Mouse (Mus musculus) B cell, adult 2 months (primary cell): Measurements from ENCODE around the gene Axl.
"Not testable (repeated sequence)": the region's sequence is repeated elsewhere in the genome, so short reads cannot be mapped to it uniquely, and the experiment has no call there.

Experiments used
- DNase-seq, 2 experiments: peaks; one replicate each; pipeline ENCODE4 v3.0.0; 2022

The Axl gene

GRCm38 (mm10) chr7:25792966-25793365 lies 4.5 kb upstream of the Axl start:
- DNase-seq: not testable (repeated sequence)

- DNase-seq: no peak
Measured at GRCm38 (mm10) chr7:25790615-25791014, 2.1 kb upstream of the Axl start.

- no peak for DNase-seq
Measured at GRCm38 (mm10) chr7:25789129-25789440, 580 bp upstream of the Axl start.

GRCm38 (mm10) chr7:25787456-25788219 lies 867 bp downstream of the Axl start:
- DNase-seq: no peak

GRCm38 (mm10) chr7:25786974-25787373 lies 1.5 kb downstream of the Axl start:
- DNase-seq: no peak

- no peak for DNase-seq
Measured at GRCm38 (mm10) chr7:25785752-25786151, 2.8 kb downstream of the Axl start.

GRCm38 (mm10) chr7:25784808-25785207 lies 3.7 kb downstream of the Axl start:
- no peak for DNase-seq

- DNase-seq: no peak
Measured at GRCm38 (mm10) chr7:25783746-25784145, 4.8 kb downstream of the Axl start.

- no peak for DNase-seq
Measured at GRCm38 (mm10) chr7:25782744-25783143, 5.8 kb downstream of the Axl start.

- no peak for DNase-seq
Measured at GRCm38 (mm10) chr7:25781937-25782610, 6.4 kb downstream of the Axl start.

GRCm38 (mm10) chr7:25781321-25781936 lies 7.1 kb downstream of the Axl start:
- DNase-seq: no peak

GRCm38 (mm10) chr7:25780753-25781152 lies 7.8 kb downstream of the Axl start:
- DNase-seq: no peak

- DNase-seq: no peak
Measured at GRCm38 (mm10) chr7:25780021-25780420, 8.5 kb downstream of the Axl start.

GRCm38 (mm10) chr7:25768229-25768628 lies 20.3 kb downstream of the Axl start:
- no peak for DNase-seq

GRCm38 (mm10) chr7:25766108-25766507 lies 22.4 kb downstream of the Axl start:
- DNase-seq: no peak

- DNase-seq: no peak
Measured at GRCm38 (mm10) chr7:25764221-25764620, 24.3 kb downstream of the Axl start.

- no peak for DNase-seq
Measured at GRCm38 (mm10) chr7:25763678-25764077, 24.8 kb downstream of the Axl start.

GRCm38 (mm10) chr7:25761354-25761753 lies 27.2 kb downstream of the Axl start:
- DNase-seq: no peak

GRCm38 (mm10) chr7:25756011-25756410 lies 32.5 kb downstream of the Axl start:
- DNase-seq: peak; percentile 94 to 97

- no peak for DNase-seq
Measured at GRCm38 (mm10) chr7:25755468-25755833, 33.1 kb downstream of the Axl start.

GRCm38 (mm10) chr7:25754738-25755467 lies 33.6 kb downstream of the Axl start, which contains the start of gene Hnrnpul1:
Gene Hnrnpul1 (minus strand): TSS chr7:25754757.
- peak; percentile 98 to 99 for DNase-seq

GRCm38 (mm10) chr7:25754439-25754737 lies 34.1 kb downstream of the Axl start:
- DNase-seq: no peak

GRCm38 (mm10) chr7:25753643-25754438 lies 34.7 kb downstream of the Axl start:
- peak in 1 of 2 experiments; percentile 8 for DNase-seq
